ENCODE assay signal across 22 mouse cellular contexts in the genomic region with DNA sequence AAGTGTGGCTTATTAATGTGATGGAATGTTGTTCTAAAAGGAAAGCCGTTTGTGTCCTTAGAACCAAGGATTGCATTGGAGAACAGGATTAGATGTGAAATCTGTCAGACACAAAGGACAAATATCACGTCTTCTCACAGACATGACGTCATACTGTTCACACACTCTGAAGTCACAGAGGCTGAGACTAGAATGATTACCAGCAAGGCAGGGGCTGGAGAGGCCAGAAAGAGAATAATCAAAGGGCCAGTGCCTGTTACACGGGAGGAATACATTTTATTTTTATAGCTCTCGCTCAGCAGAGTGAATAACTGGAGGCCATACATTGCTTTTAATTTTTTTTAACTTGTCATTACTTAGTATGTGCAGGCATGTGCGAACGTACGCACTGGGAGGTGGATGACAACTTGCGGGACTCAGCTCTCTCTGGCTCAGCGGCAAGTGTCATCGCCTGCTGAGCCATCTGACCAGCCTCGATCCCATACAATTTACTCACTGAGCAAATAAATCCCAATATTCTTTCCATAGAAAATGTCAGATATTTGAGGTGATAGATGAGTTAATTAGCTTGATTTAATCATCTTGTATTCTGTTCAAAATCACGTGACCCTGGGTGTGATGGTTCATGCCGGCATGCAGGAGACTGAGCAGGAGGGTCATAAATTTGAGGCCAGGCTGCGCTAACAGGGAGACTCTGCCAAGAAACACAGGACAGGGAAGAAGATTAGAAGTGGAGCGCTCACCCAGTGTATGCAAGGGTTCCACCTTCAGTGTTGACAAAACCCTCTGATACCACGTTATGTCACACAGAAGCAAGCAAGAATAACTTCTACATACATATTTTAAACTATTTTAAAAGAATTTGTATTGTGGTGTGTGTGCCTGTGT.
DNase-seq lines count a peak whose midpoint lies in the region; ATAC-seq and TF ChIP-seq lines count a peak whose summit lies in the region.
"Had no signal": no experiment of that assay in that cellular context is flagged by ENCODE, and none has a peak within 500 bp of the region (broad histone marks: within the 10 kb centered on the region; RNA-seq: fewer than 3 reads in every experiment).

No protein-coding gene starts in this region.

- peak; percentile 31 for DNase-seq in heart, adult 11 months
- DNase-seq in heart, adult 18-20 months, result no peak
- DNase-seq in neural tube, embryonic 10.5 days (ENCODE audit: extremely low spot score, low spot score), result no peak
- peak; percentile 8 for DNase-seq in brain, embryonic 14.5 days (ENCODE audit: low read depth)
- no peak for DNase-seq in cerebellum, adult 9-10 months
- DNase-seq: adrenal gland, postnatal 10 days; adrenal gland, postnatal 36 days; B cell, adult 2 months; cerebellum, adult 11 months; cerebellum, adult 2 months; cerebellum, postnatal 14 days; gastrocnemius, postnatal 25 days had no signal

- TF ChIP-seq POLR2A in brain, embryonic 14.5 days (IDR thresholded peaks at IDR 0.05; ENCODE audit: borderline replicate concordance, extremely low read depth, insufficient read depth, insufficient read length, poor library complexity, severe bottlenecking), result no peak

- H3K9me3 ChIP-seq in neural tube, embryonic 13.5 days, result no peaks in the 10 kb centered on the region
- H3K9me3 ChIP-seq in neural tube, embryonic 15.5 days (replicated peaks), result no peaks in the 10 kb centered on the region
- H3K9me3 ChIP-seq: forebrain, embryonic 10.5 days; forebrain, embryonic 15.5 days; G1E; intestine, embryonic 15.5 days had no signal

- peaks cover 20% of the 10 kb centered on the region for H3K4me1 ChIP-seq in neural tube, embryonic 13.5 days (replicated peaks)
- peaks cover 15% of the 10 kb centered on the region for H3K4me1 ChIP-seq in neural tube, embryonic 15.5 days
- H3K4me1 ChIP-seq: forebrain, embryonic 10.5 days; forebrain, embryonic 15.5 days; intestine, embryonic 15.5 days had no signal

- 58% methylated on average over 17 of the region's 17 CpGs for WGBS in neural tube, embryonic 13.5 days
- WGBS in neural tube, embryonic 15.5 days, result 49% methylated on average over 17 of the region's 17 CpGs

- peak; percentile 78 for ATAC-seq in neural tube, embryonic 13.5 days (ENCODE audit: low read depth)
- ATAC-seq in neural tube, embryonic 15.5 days (ENCODE audit: low FRiP score), result peak; percentile 59; the same call in 1 of the 2 replicates
- ATAC-seq: forebrain, embryonic 15.5 days; intestine, embryonic 15.5 days; Patski had no signal

- 0 out of 2 replicates have a peak overlapping the region, but pooled peaks have one; percentile 14 for H3K4me2 ChIP-seq in neural tube, embryonic 13.5 days
- H3K4me2 ChIP-seq in neural tube, embryonic 15.5 days, result peak overlapping the region; percentile 7; the same call in 1 of the 2 replicates
- H3K4me2 ChIP-seq: forebrain, embryonic 15.5 days; heart, embryonic 11.5 days; hindbrain, embryonic 14.5 days; intestine, embryonic 15.5 days had no signal

- no peaks in the 10 kb centered on the region for H3K36me3 ChIP-seq in neural tube, embryonic 13.5 days
- no peaks in the 10 kb centered on the region for H3K36me3 ChIP-seq in neural tube, embryonic 15.5 days
- H3K36me3 ChIP-seq: forebrain, embryonic 10.5 days; forebrain, embryonic 15.5 days; G1E; intestine, embryonic 15.5 days had no signal

- no peak overlapping the region for H3K4me3 ChIP-seq in neural tube, embryonic 13.5 days
- H3K4me3 ChIP-seq in neural tube, embryonic 15.5 days (replicated peaks), result no peak overlapping the region
- H3K4me3 ChIP-seq: forebrain, embryonic 10.5 days; forebrain, embryonic 15.5 days; intestine, embryonic 15.5 days had no signal

- no peak for TF ChIP-seq CTCF in brain, embryonic 14.5 days (IDR thresholded peaks at IDR 0.05; ENCODE audit: borderline replicate concordance, extremely low read depth, insufficient read depth, insufficient read length)

- H3K27me3 ChIP-seq in neural tube, embryonic 13.5 days, result no peaks in the 10 kb centered on the region
- H3K27me3 ChIP-seq in neural tube, embryonic 15.5 days (replicated peaks), result no peaks in the 10 kb centered on the region
- H3K27me3 ChIP-seq: CH12.LX; forebrain, embryonic 15.5 days; intestine, embryonic 15.5 days had no signal

- peak overlapping the region; percentile 56 for H3K27ac ChIP-seq in neural tube, embryonic 13.5 days (replicated peaks)
- peak overlapping the region; percentile 20; the same call in 1 of the 2 replicates for H3K27ac ChIP-seq in neural tube, embryonic 15.5 days (replicated peaks)
- H3K27ac ChIP-seq: forebrain, embryonic 10.5 days; forebrain, embryonic 15.5 days; hindbrain, embryonic 14.5 days; intestine, embryonic 15.5 days had no signal

- H3K9ac ChIP-seq in neural tube, embryonic 13.5 days, result no peak overlapping the region
- no peak overlapping the region for H3K9ac ChIP-seq in neural tube, embryonic 15.5 days (replicated peaks)
- H3K9ac ChIP-seq: forebrain, embryonic 15.5 days; hindbrain, embryonic 14.5 days; intestine, embryonic 15.5 days had no signal

Comparison
In these comparisons a context has a peak if more than half of its experiments do, and no peak if none do; other contexts are left out.
1. DNase-seq: peak in heart, adult 11 months (single experiment) and brain, embryonic 14.5 days (single experiment); none in heart, adult 18-20 months (0 of 2), neural tube, embryonic 10.5 days (single experiment) and cerebellum, adult 9-10 months (single experiment).